Comparison of ENCODE assay signal across 9 mouse cellular contexts in genomic region chr14:57827284-57827683, GRCm38 (mm10). TPM values are rescaled to one million over a fixed set of nuclear protein-coding genes. Genes with fewer than 3 reads are reported as not detected.
DNase-seq lines count a peak whose midpoint lies in the region; ATAC-seq and TF ChIP-seq lines count a peak whose summit lies in the region.
"Had no signal": no experiment of that assay in that cellular context is flagged by ENCODE, and none has a peak within 500 bp of the region (broad histone marks: within the 10 kb centered on the region; RNA-seq: fewer than 3 reads in every experiment).

No protein-coding gene starts in this region.

- no peak for ATAC-seq in forebrain, postnatal 0 days

- peak overlapping the region; percentile 94 for H3K4me3 ChIP-seq in gastrocnemius, adult 2 months
- peak overlapping the region; percentile 89 for H3K4me3 ChIP-seq in forebrain, postnatal 0 days (ENCODE audit: low read depth, low read length)
- peak overlapping the region; percentile 77 for H3K4me3 ChIP-seq in midbrain, embryonic 10.5 days

- peak overlapping the region; percentile 94; the same call in 1 of the 2 replicates for H3K27ac ChIP-seq in gastrocnemius, adult 2 months
- no peak overlapping the region for H3K27ac ChIP-seq in forebrain, postnatal 0 days (ENCODE audit: low read depth, low read length)
- H3K27ac ChIP-seq in midbrain, embryonic 10.5 days (replicated peaks): 0 out of 2 replicates have a peak overlapping the region, but pooled peaks have one; percentile 95

- peak; percentile 7; the same call in 1 of the 2 replicates for TF ChIP-seq CTCF in gastrocnemius, adult 2 months (IDR thresholded peaks at IDR 0.05)
- TF ChIP-seq CTCF in forebrain, postnatal 0 days (IDR thresholded peaks at IDR 0.05; ENCODE audit: low read depth): peak; percentile 24; the same call in 1 of the 2 replicates

- no peaks in the 10 kb centered on the region for H3K9me3 ChIP-seq in forebrain, postnatal 0 days (ENCODE audit: low read length)
- no peaks in the 10 kb centered on the region for H3K9me3 ChIP-seq in midbrain, embryonic 10.5 days (replicated peaks)

- H3K27me3 ChIP-seq in forebrain, postnatal 0 days (ENCODE audit: insufficient read depth, low read length): no peaks in the 10 kb centered on the region
- no peaks in the 10 kb centered on the region for H3K27me3 ChIP-seq in midbrain, embryonic 10.5 days (ENCODE audit: low read depth, poor library complexity, severe bottlenecking)

- peak overlapping the region; percentile 83 for H3K4me2 ChIP-seq in forebrain, postnatal 0 days (ENCODE audit: low read depth)

- intact Hi-C loops in gastrocnemius, adult 2 months (cut with DNase I): loop anchor here (10.0 kb wide), 1 partner anchor 142 kb away; no protein-coding TSS in a partner anchor

- H3K9ac ChIP-seq in forebrain, postnatal 0 days: peak overlapping the region; percentile 92; the same call in 1 of the 2 replicates

- H3K36me3 ChIP-seq in forebrain, postnatal 0 days (ENCODE audit: insufficient read depth): no peaks in the 10 kb centered on the region
- peaks cover 23% of the 10 kb centered on the region for H3K36me3 ChIP-seq in midbrain, embryonic 10.5 days

- 88% methylated on average over 1 of the region's 1 CpGs for WGBS in forebrain, postnatal 0 days
- WGBS in midbrain, embryonic 10.5 days: 59% methylated on average over 1 of the region's 1 CpGs

- DNase-seq in gastrocnemius, adult 2 months: no peak
- no peak for DNase-seq in gastrocnemius, adult 18-20 months (ENCODE audit: low spot score)
- DNase-seq in CD4-positive helper T cell, adult 2 months (ENCODE audit: low read depth, low spot score): peak; percentile 23
- DNase-seq in forebrain, postnatal 0 days: no peak
- no peak for DNase-seq in midbrain, embryonic 10.5 days (ENCODE audit: low spot score)
- DNase-seq in adrenal gland, postnatal 25 days: no peak
- DNase-seq in gastrocnemius, postnatal 4 days (ENCODE audit: low spot score in 2 of 2): no peak
- DNase-seq in ovary, postnatal 36 days (ENCODE audit: low spot score): no peak
- DNase-seq: heart, adult 11 months had no signal

- H3K4me1 ChIP-seq in forebrain, postnatal 0 days (ENCODE audit: insufficient read depth): peaks cover 11% of the 10 kb centered on the region; the same call in 1 of the 2 replicates
- H3K4me1 ChIP-seq in midbrain, embryonic 10.5 days: peaks cover 35% of the 10 kb centered on the region

RNA-seq across cellular contexts. Expression of gene Mrpl57, which starts 1.2 kb away (rescaled TPM):
- total RNA-seq in gastrocnemius, adult 2 months (2021): 10 to 100 TPM; 64.1 to 72.6 TPM
- total RNA-seq in gastrocnemius, adult 18-20 months (2021): 10 to 100 TPM; 59.7 to 72.0 TPM
- 53.1 and 57.1 TPM in 2 replicates for total RNA-seq in forebrain, postnatal 0 days (2014; rRNA removed)
- polyA plus RNA-seq in forebrain, postnatal 0 days (2015; fragmentation: Nextera tagmentation; extraction: Ambion mirVana): 234 and 291 TPM in 2 replicates
- 158 and 164 TPM in 2 replicates for polyA plus RNA-seq in midbrain, embryonic 10.5 days (2016; fragmentation: Nextera tagmentation; extraction: Ambion mirVana)
- total RNA-seq in adrenal gland, postnatal 25 days (2021): 107 and 131 TPM in 2 replicates
- 10 to 100 TPM; 68.5 to 73.3 TPM for total RNA-seq in gastrocnemius, postnatal 4 days (2021)

RNA-seq across cellular contexts. Expression of gene Ska3, which starts 1.3 kb away (rescaled TPM):
- not detected for total RNA-seq in gastrocnemius, adult 2 months (2021)
- total RNA-seq in gastrocnemius, adult 18-20 months (2021): not detected
- 4.7 and 5.4 TPM in 2 replicates for total RNA-seq in forebrain, postnatal 0 days (2014; rRNA removed)
- polyA plus RNA-seq in forebrain, postnatal 0 days (2015; fragmentation: Nextera tagmentation; extraction: Ambion mirVana): 3.9 and 6.2 TPM in 2 replicates
- 57.4 and 60.1 TPM in 2 replicates for polyA plus RNA-seq in midbrain, embryonic 10.5 days (2016; fragmentation: Nextera tagmentation; extraction: Ambion mirVana)
- 2.3 and 3.9 TPM in 2 replicates for total RNA-seq in adrenal gland, postnatal 25 days (2021)
- total RNA-seq in gastrocnemius, postnatal 4 days (2021): 1 to 10 TPM; 4.8 to 4.9 TPM

RNA-seq across cellular contexts. Expression of gene Sap18, which starts 29.3 kb away (rescaled TPM):
- total RNA-seq in gastrocnemius, adult 2 months (2021): 10 to 100 TPM; 54.8 to 73.6 TPM
- 10 to 100 TPM; 55.0 to 57.2 TPM for total RNA-seq in gastrocnemius, adult 18-20 months (2021)
- 15.6 and 21.2 TPM in 2 replicates for total RNA-seq in forebrain, postnatal 0 days (2014; rRNA removed)
- polyA plus RNA-seq in forebrain, postnatal 0 days (2015; fragmentation: Nextera tagmentation; extraction: Ambion mirVana): 26.8 and 31.6 TPM in 2 replicates
- polyA plus RNA-seq in midbrain, embryonic 10.5 days (2016; fragmentation: Nextera tagmentation; extraction: Ambion mirVana): 26.8 and 32.7 TPM in 2 replicates
- total RNA-seq in adrenal gland, postnatal 25 days (2021): 49.0 and 52.1 TPM in 2 replicates
- total RNA-seq in gastrocnemius, postnatal 4 days (2021): 10 to 100 TPM; 55.1 to 58.3 TPM
